Mouse (Mus musculus): Measurements from ENCODE around the gene Dnah12.
"Not testable (repeated sequence)": the region's sequence is repeated elsewhere in the genome, so short reads cannot be mapped to it uniquely, and the experiment has no call there.

Dnah12 gene

GRCm38 (mm10) chr14:26692974-26693373 is at the start of gene Dnah12:
Gene Dnah12 (plus strand): TSS chr14:26693274.
- DNase-seq (ENCODE audit: low spot score in 2 of 2) = no peak

- DNase-seq (ENCODE audit: low spot score in 2 of 2) = no peak
Observed at GRCm38 (mm10) chr14:26645989-26646650, 47.0 kb upstream of the Dnah12 start.

GRCm38 (mm10) chr14:26647811-26648210 is 45.3 kb upstream of the Dnah12 start:
- peak in 1 of 2 experiments; percentile 23 for DNase-seq (ENCODE audit: low spot score in 2 of 2)

GRCm38 (mm10) chr14:26651901-26652300 is 41.2 kb upstream of the Dnah12 start:
- DNase-seq (ENCODE audit: low spot score in 2 of 2) = no peak

- DNase-seq (ENCODE audit: low spot score in 2 of 2) = no peak
Observed at GRCm38 (mm10) chr14:26658178-26658577, 34.9 kb upstream of the Dnah12 start.

GRCm38 (mm10) chr14:26660233-26660632 is 32.8 kb upstream of the Dnah12 start:
- DNase-seq (ENCODE audit: low spot score in 2 of 2) = no peak

GRCm38 (mm10) chr14:26662016-26662415 is 31.1 kb upstream of the Dnah12 start:
- DNase-seq (ENCODE audit: low spot score in 2 of 2) = no peak

GRCm38 (mm10) chr14:26662488-26662887 is 30.6 kb upstream of the Dnah12 start:
- DNase-seq (ENCODE audit: low spot score in 2 of 2) = no peak

GRCm38 (mm10) chr14:26663851-26664250 is 29.2 kb upstream of the Dnah12 start:
- DNase-seq (ENCODE audit: low spot score in 2 of 2) = no peak

GRCm38 (mm10) chr14:26667991-26668370 is 25.1 kb upstream of the Dnah12 start:
- DNase-seq (ENCODE audit: low spot score in 2 of 2) = no peak

- DNase-seq (ENCODE audit: low spot score in 2 of 2) = peak; percentile 34 to 40
Observed at GRCm38 (mm10) chr14:26668371-26669291, 24.4 kb upstream of the Dnah12 start.

GRCm38 (mm10) chr14:26669292-26670073 is 23.6 kb upstream of the Dnah12 start, which contains the start of gene Pde12:
Gene Pde12 (minus strand): TSS chr14:26669883.
- peak; percentile 80 to 83 for DNase-seq (ENCODE audit: low spot score in 2 of 2)

GRCm38 (mm10) chr14:26670964-26671363 is 22.1 kb upstream of the Dnah12 start:
- no peak for DNase-seq (ENCODE audit: low spot score in 2 of 2)

- peak; percentile 11 to 16 for DNase-seq (ENCODE audit: low spot score in 2 of 2)
Observed at GRCm38 (mm10) chr14:26671870-26672615, 21.0 kb upstream of the Dnah12 start.

- DNase-seq (ENCODE audit: low spot score in 2 of 2) = not testable (repeated sequence)
Observed at GRCm38 (mm10) chr14:26674476-26675169, 18.5 kb upstream of the Dnah12 start.

- DNase-seq (ENCODE audit: low spot score in 2 of 2) = peak; percentile 29 to 41
Observed at GRCm38 (mm10) chr14:26675371-26675770, 17.7 kb upstream of the Dnah12 start.

- DNase-seq (ENCODE audit: low spot score in 2 of 2) = peak; percentile 5 to 41
Observed at GRCm38 (mm10) chr14:26675791-26676190, 17.3 kb upstream of the Dnah12 start.

- no peak for DNase-seq (ENCODE audit: low spot score in 2 of 2)
Observed at GRCm38 (mm10) chr14:26690727-26691126, 2.3 kb upstream of the Dnah12 start.

- no peak for DNase-seq (ENCODE audit: low spot score in 2 of 2)
Observed at GRCm38 (mm10) chr14:26691363-26691762, 1.7 kb upstream of the Dnah12 start.

- DNase-seq (ENCODE audit: low spot score in 2 of 2) = no peak
Observed at GRCm38 (mm10) chr14:26697912-26698311, 4.8 kb downstream of the Dnah12 start.

GRCm38 (mm10) chr14:26705246-26705645 is 12.2 kb downstream of the Dnah12 start:
- DNase-seq (ENCODE audit: low spot score in 2 of 2) = not testable (repeated sequence)

All from spleen, postnatal 36 days (tissue).